Mouse (Mus musculus): ENCODE measurements at regions not wholly inside any gene's neighbourhood (a gene's known extent, or its start where the extent isn't known, plus 50 kb on each side); places are given as distances from the start of the nearest gene placed in this dataset.

DNA sequence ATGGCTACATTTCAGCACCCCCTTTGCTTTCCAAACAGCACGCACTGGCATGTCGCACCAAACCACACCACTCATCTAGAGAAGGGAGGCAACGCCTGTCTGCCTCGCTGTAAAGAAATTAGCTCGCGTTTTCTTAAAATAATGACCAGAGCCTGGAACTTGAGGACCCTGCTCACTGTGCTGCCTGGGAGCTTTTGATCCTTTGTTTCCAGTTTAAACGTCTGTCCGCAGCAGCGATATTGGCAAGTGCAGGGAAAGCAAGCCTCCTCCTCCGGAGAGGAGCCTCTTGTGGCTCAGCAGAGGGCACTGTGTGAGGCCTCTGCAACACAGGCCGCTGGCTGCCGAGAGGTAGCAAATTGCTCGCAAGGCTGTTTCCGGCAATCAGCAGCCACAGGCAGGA lies 328.8 kb upstream of the Irx1 start:
- peak; percentile 43 for TF ChIP-seq CTCF (IDR thresholded peaks at IDR 0.05; ENCODE audit: low read depth)
- no peak for TF ChIP-seq EP300 (IDR thresholded peaks at IDR 0.05; ENCODE audit: low read depth)

All from liver, embryonic 14.5 days (tissue).